Mouse (Mus musculus) megakaryocyte-erythroid progenitor cell, adult 5-6 weeks (primary cell): ENCODE results near the gene Mat1a. TPM values are rescaled to one million over a fixed set of nuclear protein-coding genes. Genes with fewer than 3 reads are reported as not detected.
A peak's percentile ranks its signal among the peaks of the same experiment; 100 is the strongest.

Experiments used
- ATAC-seq: replicated peaks from 2 replicates; pipeline ENCODE4 v1.8.0; 2016; ENCODE audit warnings: mild to moderate bottlenecking, inconsistent platforms; ENCODE audit not compliant: severe bottlenecking, poor library complexity, low FRiP score, low TSS enrichment
- total RNA-seq, 2 experiments: library from RNA; stranded (forward) in 1 of 2; stranded (reverse) in 1 of 2; fragments of 200-1000, 215-1000 nt in 1 of 2; fragments of >200 nt in 1 of 2; fragmentation: Nextera tagmentation in 1 of 2; gene quantifications; 2 replicates each; pipeline ENCODE4 v1.2.3; 2014 to 2017

Mat1a gene
- total RNA-seq (2014; fragmentation: Nextera tagmentation) (not detected in 2 replicates), total RNA-seq (2017) (not detected in 2 replicates)

DNA sequence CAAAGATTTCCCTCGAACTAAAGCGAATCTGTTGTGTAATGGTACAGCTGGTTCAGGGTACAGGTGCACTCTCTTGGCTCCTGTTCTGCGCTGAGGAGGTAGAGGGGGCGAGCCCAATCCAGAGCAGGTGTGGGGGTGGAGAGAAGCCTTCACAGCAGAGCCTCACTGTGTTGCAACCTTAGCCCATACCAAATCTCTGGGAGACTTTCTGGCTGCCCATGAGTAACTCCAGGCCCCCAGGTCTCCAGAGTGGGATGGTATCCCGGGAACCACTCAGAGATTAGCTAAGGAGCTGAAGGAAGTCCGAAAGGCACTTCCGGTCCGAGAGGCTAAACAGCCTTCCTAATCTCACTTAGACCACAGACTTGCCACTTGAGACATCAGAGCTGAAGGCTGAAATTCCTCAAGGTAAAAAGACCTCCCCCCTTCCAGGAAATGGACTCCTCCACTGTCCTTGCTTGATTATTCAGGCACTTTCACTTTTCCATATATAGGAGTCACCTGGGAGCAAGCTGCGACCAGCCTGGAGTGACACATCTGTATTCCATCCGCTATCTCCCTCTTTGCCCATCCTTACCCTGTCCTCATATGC, at the start of gene Mat1a:
Gene Mat1a (plus strand): TSS at position 183 of the 592 bp plus-strand sequence.
- no peak for ATAC-seq

DNA sequence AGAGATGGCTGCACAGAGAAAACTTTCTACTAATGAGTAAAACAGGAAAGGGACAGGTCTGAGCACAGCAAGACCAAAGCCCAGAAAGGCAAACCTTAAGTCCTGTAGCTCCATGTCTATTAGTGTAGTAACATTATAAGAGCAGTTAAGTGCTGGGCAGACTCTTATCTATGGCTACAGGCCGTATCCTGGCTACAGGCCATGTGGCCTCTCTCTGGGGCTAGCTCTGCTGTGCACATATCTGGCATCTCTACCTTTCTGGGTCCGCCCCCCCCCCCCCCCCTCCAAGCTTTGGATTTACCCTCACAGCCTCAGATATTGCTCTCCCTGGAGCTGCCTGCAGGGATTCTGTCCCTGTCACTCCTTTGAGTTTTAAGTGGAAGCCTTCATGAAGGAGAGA, 39.7 kb upstream of the Mat1a start:
- ATAC-seq: peak; percentile 99

DNA sequence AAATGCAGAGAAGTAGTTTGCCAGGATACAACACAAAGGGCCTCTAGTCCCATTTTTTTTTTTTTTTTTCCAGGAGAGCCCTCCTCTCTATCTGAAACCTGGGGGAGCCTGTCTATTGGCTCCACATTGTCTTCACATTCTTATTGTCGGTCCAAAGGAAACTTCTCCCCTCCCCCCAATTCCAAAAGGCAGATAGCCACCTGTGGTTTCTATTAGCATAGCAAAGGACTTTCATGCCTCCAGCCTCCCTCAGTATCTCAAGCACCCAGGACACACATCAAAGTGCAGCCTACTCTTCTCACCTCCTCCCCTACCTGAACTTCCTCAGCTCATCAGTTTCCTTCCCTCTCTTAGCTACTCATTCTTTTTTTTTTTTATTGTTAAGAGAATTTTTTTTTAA, 38.4 kb upstream of the Mat1a start:
- ATAC-seq: no peak

DNA sequence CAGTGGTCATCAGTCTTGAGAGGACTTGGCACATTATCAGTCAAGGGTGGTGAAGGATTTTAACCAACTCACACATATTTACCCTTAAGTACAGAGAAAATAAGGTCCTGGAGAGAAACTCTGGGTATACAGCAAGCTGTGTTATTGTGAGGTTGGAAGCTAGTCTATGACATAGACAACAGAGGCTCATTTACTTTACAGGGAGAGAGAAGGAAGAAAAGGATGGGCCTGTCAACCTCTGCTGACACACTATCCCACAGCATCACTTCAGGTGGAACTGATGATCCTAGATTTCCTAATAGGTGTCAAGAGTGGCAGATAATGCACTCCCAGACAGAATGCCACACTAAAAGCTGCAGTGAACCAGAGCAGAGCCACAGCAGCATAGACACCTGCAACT, 35.7 kb upstream of the Mat1a start, which contains the start of gene Dydc2:
Gene Dydc2 (minus strand): TSS at position 101 of the 400 bp plus-strand sequence.
- no peak for ATAC-seq

DNA sequence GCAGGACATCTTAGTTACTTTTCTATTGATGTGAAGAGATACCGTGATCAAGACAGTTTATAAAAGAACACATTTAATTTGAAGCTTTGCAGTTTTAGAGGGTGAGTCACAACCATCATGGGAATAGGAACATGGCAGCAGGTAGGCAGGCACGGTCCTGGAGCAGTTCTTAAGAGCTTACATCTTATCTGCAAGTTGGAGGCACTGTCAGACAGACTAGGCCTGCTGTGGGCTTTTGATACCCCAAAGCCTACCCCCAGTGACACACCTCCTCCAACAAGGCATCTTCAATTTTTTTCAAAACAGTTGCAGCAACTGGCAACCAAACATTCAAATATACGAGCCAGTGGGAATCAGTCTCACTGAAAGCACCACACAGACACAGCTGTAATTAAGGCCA, 34.5 kb upstream of the Mat1a start:
- ATAC-seq: no peak

DNA sequence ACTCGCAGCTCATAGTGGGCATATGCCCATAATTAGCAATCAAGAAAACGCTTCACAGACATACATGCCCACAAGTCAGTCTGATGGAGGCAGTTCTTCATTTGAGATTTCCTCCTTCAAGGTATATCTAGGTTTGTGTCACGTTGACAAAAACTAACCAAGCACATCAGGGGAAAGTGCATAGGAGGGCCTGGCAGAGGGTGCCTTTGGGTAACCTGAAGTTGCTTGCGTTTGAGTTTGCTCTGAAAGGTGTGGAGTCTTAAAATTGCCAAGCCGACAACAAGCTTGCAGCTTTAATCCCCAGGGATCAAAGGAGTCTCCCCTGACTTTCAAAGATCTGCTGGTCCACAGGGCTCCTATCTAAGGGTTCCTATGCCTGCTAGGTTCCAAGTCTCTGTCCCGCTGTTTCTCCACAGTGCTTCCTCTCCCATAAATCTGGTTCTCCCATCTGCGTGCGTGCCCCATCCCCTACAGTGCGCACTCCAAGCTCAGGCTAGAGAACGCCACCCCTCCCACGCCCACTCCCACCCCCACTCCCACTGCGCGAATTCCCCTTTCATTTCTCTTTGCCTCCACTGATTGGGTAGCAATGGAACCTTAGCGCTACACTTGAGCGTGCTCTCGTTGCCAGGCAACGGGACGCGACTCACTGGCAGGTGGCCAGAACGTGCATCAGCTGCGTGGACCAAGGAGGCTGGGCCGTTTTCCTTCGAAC, 32.4 kb upstream of the Mat1a start, which contains the start of gene Dydc1:
Gene Dydc1 (plus strand): TSS at position 683 of the 715 bp plus-strand sequence.
- ATAC-seq: peak; percentile 55; the same call in 1 of the 2 replicates

DNA sequence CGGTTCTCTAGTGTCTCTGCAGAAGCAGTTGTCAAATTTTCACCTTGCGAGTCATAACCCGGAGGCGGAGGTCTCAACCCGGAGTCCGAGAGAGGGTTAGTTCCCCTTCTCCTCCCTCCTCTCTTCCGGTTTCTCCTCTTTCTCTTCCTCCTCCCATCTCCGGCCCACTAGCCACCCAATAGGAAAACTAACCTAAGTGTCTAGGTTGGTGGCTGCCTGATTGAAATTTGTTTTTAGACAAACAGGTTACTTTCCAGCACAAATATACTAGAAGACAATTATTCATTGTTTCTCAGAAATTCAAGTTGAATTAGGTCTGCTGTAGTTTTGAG, 31.9 kb upstream of the Mat1a start:
- 0 out of 2 replicates have a peak, but pooled peaks have one; percentile 14 for ATAC-seq

DNA sequence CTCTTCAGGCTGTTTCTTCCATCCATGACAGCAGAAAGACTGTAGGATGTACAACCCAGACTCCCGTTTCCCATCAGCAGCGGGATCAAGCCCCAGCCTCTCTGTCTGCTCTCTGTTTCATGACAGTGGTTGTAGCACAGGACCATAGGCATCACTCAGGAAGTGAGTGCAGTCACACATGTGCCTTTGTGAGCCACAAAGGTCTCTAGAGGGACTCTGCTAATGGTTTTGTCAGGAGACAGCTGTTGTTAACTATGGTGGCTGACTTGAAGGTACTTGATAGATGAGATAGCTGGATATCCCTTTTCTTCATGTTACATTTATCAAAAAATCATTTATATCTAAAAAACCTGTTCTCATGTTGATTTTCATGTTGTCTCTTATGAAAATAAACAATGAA, 22.4 kb upstream of the Mat1a start:
- no peak for ATAC-seq

DNA sequence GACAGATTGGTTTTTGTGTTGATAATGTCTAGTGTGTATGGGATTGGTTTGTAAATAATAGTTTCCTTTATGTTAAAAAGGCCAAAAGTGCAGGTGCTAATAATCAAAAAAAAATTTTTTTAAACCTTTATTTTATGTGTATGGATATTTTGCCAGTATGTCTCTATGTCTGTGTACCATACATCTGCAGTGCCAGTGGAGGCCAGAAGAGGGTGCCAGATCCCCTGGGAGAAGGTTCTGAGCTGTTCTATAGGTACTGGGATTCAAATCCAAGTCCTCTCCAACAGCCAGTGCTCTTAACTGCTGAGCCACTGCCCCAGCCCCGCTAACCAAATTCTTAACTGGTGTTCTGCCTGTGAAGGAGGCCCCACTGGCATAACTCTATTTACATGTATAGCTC, 17.3 kb upstream of the Mat1a start:
- ATAC-seq: peak; percentile 66

DNA sequence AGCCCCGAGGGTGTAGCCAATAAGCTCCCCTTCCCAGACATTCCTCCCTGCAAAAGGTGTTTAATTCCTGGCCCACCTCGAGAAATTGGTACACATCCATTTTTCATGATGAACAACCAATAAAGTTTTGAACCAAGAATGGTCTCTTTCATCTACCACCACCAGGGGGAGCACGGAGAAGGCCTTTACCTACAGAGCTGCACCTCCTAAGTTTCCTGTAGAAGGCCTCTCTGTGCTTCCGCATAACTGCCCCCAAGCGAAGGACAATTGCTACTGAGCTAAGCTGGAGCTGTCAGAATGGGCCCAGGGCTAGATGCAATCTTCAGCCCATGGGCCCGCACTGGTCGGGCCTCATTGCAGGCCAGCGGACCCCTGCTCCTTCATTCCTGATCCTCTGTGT, 14.1 kb upstream of the Mat1a start:
- ATAC-seq: peak; percentile 70

DNA sequence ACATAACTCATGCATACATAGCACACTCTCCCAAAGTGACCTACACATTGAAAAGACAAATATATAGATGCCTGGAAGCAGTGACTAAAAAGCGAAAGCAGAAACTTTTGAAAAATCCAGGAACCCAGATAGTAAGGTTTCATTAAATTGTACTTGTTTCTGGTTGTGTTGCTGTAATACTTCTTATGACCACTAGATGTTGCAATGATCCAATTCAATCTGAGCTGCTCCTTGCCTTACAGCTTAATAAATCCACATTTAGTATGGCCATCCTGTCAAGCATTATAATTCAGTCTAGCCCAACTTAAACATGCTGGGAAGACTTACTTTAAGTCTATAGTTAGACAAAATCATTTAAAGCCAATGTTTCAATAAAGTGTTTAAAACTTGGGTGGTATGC, 10.7 kb upstream of the Mat1a start:
- 0 out of 2 replicates have a peak, but pooled peaks have one; percentile 52 for ATAC-seq

DNA sequence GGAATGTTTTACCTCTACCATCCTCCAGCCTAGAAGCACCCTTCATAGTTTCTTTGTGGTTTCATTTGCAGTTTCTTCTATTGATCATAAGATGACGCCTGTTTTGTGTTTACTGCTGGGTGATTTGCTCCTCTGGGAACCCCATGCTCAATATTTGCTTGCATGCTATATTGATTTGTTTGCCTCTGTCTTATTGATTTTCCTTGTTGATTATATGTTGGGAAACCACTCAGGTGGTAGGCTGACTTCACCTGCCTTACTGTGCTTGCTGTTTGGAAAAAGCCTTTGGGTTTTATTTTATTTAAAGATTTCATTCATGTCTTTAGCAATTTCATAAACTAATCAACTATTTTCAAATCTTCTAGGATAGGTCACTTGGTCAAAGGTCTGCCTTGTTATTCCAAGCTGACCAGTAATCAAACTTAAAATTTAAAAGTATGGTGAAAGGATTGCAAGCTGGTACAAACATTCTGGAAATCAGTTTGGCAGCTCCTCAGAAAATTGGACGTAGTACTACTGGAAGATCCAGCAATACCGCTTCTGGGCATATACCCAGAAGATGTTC, 8.5 kb upstream of the Mat1a start:
- no peak for ATAC-seq

DNA sequence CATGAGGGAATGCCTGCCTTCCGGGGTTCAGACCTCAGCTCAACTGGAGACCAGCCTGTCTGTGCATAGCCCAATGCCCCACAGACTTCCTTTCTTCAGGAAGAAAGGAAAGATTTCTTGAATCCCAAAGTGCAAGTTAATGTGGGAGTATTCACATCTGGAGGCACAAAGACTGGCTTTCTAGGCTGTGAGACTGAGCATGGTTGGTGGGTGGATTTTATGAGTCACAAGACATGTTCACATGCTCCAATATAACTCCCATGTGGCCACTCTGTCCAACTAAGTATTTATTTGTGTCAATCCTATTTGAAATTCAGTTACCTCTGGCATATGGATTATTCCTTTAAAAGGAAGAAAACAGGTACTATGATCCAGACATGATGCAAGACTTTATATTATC, 6.1 kb upstream of the Mat1a start:
- ATAC-seq: no peak

DNA sequence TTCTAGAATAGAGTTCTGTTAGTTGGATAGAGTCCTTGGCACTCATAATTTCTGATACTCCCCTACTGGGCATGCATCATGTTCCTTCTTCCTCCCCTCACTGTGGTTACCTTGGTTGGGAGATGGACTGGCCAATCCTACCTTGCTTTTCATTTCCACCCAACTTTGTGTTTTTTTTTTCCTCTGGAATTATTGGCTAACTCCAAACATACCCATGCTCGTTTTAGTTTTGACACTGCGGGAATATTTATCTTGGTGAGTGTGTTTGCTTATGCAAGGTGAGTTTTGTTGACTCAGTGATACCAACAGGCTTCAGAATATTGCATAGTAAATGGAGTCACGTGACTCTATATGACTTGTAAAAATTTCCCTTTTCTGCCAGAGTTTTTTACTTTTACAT, 4.1 kb upstream of the Mat1a start:
- ATAC-seq: no peak

DNA sequence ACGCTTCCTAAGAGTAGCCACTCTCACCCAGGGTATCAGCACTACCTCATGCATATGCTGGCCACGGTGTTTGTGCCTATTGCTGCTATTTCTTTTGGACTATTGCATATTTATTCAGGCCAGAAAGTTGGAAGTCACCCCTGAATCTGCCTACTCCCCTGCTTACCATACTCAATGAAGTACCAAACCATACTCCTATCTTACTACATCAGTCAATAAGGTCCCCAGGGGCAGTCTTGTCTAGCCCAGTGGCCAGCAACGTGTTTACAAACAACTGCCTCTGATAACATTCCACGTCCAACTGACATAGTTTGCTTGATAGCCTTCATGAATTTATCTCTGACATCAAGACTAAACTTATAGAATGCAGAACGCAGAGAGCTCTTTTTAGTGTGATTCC, 3.6 kb upstream of the Mat1a start:
- no peak for ATAC-seq

DNA sequence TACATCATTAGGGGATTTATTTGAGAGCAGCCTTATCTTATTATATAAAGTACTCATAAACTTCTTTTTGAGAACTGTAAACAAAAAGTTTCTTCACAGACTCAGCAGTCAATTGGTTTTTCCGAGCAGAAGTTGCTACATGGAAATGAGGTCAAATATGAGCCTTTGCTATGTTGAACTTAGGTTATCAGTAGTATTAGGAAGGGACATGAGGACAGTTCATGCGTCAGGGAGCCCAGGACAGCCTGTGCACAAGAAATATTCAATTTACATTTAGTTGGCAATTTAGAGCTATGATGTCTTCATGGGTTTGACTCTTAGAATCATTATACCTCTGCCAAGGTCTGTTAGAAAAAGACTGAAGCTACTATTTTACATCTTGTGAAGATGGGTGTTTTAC, 2.6 kb upstream of the Mat1a start:
- no peak for ATAC-seq

DNA sequence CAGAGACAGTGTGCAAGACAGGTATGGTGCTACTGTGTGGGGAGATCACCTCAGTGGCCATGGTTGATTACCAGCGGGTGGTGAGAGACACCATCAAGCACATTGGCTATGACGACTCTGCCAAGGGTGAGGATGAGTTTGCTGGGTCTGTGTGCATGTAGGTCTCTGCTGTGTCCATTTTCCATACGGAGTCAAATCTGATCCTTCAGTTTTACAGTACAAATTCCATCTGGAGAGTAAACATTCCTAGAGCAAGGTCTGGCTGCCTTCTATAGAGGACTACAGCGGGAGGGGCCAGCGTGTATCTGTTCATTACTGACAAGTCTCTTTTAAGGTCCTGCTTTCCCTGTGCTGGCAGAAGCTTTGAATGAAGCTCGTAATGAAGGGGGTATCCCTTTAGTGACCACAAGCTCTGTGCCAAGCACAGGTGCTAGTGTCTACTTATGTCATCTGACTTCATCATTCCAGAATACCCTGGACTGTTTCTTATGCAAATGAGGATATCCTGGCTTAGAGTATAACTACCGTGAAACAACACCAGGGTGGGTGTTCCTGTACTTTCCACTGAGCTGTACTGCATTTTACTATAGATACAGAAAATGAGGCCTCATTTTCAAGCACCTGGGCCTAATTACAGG, 6.3 kb downstream of the Mat1a start:
- no peak for ATAC-seq

DNA sequence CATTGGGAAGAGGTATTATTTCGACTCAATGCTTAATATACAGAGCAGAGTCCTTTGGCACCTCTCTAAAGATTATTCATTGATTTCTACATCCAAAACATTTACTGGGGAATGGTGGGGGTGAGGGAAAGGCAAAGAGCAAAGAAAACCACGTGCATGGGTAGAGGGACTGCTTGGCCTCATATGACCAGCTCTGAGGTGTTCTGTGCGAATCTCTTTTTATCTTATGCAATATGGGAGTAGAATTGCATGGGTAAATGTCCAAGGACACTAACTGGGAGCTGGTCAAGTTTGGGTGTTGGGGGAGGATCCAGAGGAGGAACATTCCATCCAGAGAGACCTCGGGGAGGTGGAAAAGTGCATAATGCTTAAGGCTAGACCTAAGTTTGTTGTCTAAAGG, 8.1 kb downstream of the Mat1a start:
- ATAC-seq: no peak

DNA sequence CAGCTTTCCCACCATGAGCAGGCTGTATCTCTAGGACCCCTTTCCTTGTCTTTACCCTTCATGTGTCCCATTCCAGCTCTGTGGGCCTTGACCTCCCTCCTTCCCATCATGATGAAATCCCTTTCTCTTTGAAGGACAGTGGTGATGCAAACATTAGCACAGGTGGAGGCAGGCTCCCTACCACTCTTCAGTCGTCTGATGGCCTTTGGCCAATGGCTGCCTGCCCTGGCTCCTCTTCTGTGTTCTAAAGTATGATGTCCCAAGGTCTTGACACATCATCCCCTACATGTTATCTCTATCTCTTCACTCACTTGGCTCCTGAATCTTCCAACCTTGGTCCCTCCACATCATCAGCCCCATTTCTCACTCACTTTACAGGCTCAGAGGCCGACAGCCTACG, 11.4 kb downstream of the Mat1a start:
- no peak for ATAC-seq

DNA sequence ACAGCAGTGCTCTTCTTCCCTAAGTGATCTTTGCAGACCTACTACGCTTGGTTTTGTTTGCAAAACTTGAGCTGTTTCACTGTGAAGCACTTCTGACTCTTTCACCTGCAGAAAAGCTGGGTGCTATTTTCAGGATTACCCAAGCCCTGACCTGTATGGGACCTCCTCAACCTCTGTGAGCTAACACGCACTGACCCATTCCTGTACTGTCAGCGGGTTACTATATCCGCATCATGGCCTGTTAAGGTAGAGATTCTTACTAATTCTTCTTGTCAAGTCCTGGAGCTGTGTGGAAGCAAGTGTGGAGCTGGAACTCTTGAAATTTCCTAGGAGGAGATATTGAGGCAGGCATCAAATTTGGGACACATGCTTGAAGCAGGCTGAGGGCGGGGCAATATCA, 19.8 kb downstream of the Mat1a start:
- no peak for ATAC-seq
